In the genomic region with DNA sequence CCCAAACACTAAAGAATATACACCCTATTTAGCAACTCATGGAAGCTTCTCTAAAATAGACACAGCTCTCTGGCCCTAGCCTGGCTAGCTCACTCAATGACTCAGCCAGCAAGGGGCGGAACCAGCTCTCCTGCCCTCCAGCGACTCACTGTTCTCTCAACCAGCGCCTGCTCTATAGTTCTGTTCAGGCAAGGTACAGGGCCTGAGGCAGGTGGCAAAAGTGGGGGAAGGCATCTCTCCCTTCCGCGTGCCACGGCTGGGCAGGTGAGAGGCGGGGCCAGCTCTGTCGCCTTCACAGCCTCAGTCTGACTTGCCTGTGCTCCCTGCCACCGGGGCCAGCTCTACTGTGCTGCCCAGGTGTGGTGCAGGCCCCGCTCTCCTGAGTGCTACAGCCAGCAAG, we compare ENCODE assay signal across 8 mouse cellular contexts. TPM values are rescaled to one million over a fixed set of nuclear protein-coding genes. Genes with fewer than 3 reads are reported as not detected.
DNase-seq lines count a peak whose midpoint lies in the region; ATAC-seq and TF ChIP-seq lines count a peak whose summit lies in the region.
"Had no signal": no experiment of that assay in that cellular context is flagged by ENCODE, and none has a peak within 500 bp of the region (broad histone marks: within the 10 kb centered on the region; RNA-seq: fewer than 3 reads in every experiment).

No protein-coding gene starts in this region.

- no peak overlapping the region for H3K4me3 ChIP-seq in kidney, embryonic 15.5 days (replicated peaks)
- H3K4me3 ChIP-seq in stomach, postnatal 0 days (ENCODE audit: low read depth, low read length) = no peak overlapping the region

- no peaks in the 10 kb centered on the region for H3K27me3 ChIP-seq in kidney, embryonic 15.5 days
- no peaks in the 10 kb centered on the region for H3K27me3 ChIP-seq in stomach, postnatal 0 days (ENCODE audit: control insufficient read depth, insufficient read depth, low read length)

- H3K9me3 ChIP-seq in kidney, embryonic 15.5 days (replicated peaks) = no peaks in the 10 kb centered on the region
- no peaks in the 10 kb centered on the region for H3K9me3 ChIP-seq in stomach, postnatal 0 days (ENCODE audit: control insufficient read depth, low read length)

- no peak overlapping the region for H3K9ac ChIP-seq in kidney, embryonic 15.5 days
- H3K9ac ChIP-seq in stomach, postnatal 0 days (ENCODE audit: low read length) = no peak overlapping the region

- no peak overlapping the region for H3K4me2 ChIP-seq in kidney, embryonic 15.5 days
- no peak overlapping the region for H3K4me2 ChIP-seq in stomach, postnatal 0 days (replicated peaks; ENCODE audit: low read depth)

- peak; percentile 87 for ATAC-seq in kidney, embryonic 15.5 days (replicated peaks; ENCODE audit: low FRiP score)
- ATAC-seq in stomach, postnatal 0 days (ENCODE audit: low FRiP score, low TSS enrichment) = peak; percentile 92

- no peaks in the 10 kb centered on the region for H3K36me3 ChIP-seq in kidney, embryonic 15.5 days
- no peaks in the 10 kb centered on the region for H3K36me3 ChIP-seq in stomach, postnatal 0 days (ENCODE audit: control insufficient read depth, insufficient read depth, low read length)

- DNase-seq in urinary bladder, adult 2 months (ENCODE audit: low spot score) = peak; percentile 27
- DNase-seq in urinary bladder, postnatal 4 days (ENCODE audit: low spot score in 2 of 2) = no peak
- DNase-seq in adrenal gland, postnatal 14 days = peak; percentile 58
- DNase-seq in stomach, postnatal 0 days (ENCODE audit: low spot score) = peak; percentile 78
- no peak for DNase-seq in thymus, adult 18-20 months
- no peak for DNase-seq in cerebellum, postnatal 10 days
- DNase-seq: thymus, postnatal 14 days had no signal

- no peak for TF ChIP-seq EP300 in stomach, postnatal 0 days (optimal IDR thresholded peaks at IDR 0.05)

- H3K4me1 ChIP-seq in kidney, embryonic 15.5 days = peaks cover 5% of the 10 kb centered on the region; the same call in 1 of the 2 replicates
- no peaks in the 10 kb centered on the region for H3K4me1 ChIP-seq in stomach, postnatal 0 days (replicated peaks; ENCODE audit: control insufficient read depth, insufficient read depth)

- 71% methylated on average over 10 of the region's 10 CpGs for WGBS in kidney, embryonic 15.5 days
- 53% methylated on average over 9 of the region's 10 CpGs for WGBS in stomach, postnatal 0 days

- peak overlapping the region; percentile 80 for H3K27ac ChIP-seq in kidney, embryonic 15.5 days
- peak overlapping the region; percentile 69; the same call in 1 of the 2 replicates for H3K27ac ChIP-seq in stomach, postnatal 0 days (replicated peaks)

- TF ChIP-seq CTCF in stomach, postnatal 0 days (IDR thresholded peaks at IDR 0.05; ENCODE audit: low read depth) = peak; percentile 15; the same call in 1 of the 2 replicates

RNA-seq across cellular contexts. Expression of gene Psat1, which starts 0.5 kb away (rescaled TPM):
- 11.1 and 12.0 TPM in 2 replicates for polyA plus RNA-seq in urinary bladder, adult 2 months (2012; rRNA removed)
- total RNA-seq in adrenal gland, postnatal 14 days (2021) = 129 and 165 TPM in 2 replicates
- polyA plus RNA-seq in kidney, embryonic 15.5 days (2015; fragmentation: Nextera tagmentation; extraction: Ambion mirVana) = 93.5 and 107 TPM in 2 replicates
- polyA plus RNA-seq in stomach, postnatal 0 days (2015; fragmentation: Nextera tagmentation; extraction: Ambion mirVana) = 63.2 and 67.9 TPM in 2 replicates

RNA-seq across cellular contexts. Expression of gene Cep78, which starts 38.1 kb away (rescaled TPM):
- 7.1 and 8.4 TPM in 2 replicates for polyA plus RNA-seq in urinary bladder, adult 2 months (2012; rRNA removed)
- 11.1 and 11.9 TPM in 2 replicates for total RNA-seq in adrenal gland, postnatal 14 days (2021)
- polyA plus RNA-seq in kidney, embryonic 15.5 days (2015; fragmentation: Nextera tagmentation; extraction: Ambion mirVana) = 27.2 TPM in 2 replicates
- 9.0 TPM in 2 replicates for polyA plus RNA-seq in stomach, postnatal 0 days (2015; fragmentation: Nextera tagmentation; extraction: Ambion mirVana)

Comparison
In these comparisons a context has a peak if more than half of its experiments do, and no peak if none do; other contexts are left out.
1. DNase-seq: peak in urinary bladder, adult 2 months (single experiment), adrenal gland, postnatal 14 days (single experiment) and stomach, postnatal 0 days (single experiment); none in urinary bladder, postnatal 4 days (0 of 2), thymus, adult 18-20 months (0 of 2) and cerebellum, postnatal 10 days (0 of 2).